Mouse (Mus musculus): ENCODE measurements around the gene Gm7942. TPM values are rescaled to one million over a fixed set of nuclear protein-coding genes. Genes with fewer than 3 reads are reported as not detected.
"Not testable (repeated sequence)": the region's sequence is repeated elsewhere in the genome, so short reads cannot be mapped to it uniquely, and the experiment has no call there.

Gene Gm7942
- not detected in 2 replicates for total RNA-seq (2021)
- long read RNA-seq, result 0 reads

DNA sequence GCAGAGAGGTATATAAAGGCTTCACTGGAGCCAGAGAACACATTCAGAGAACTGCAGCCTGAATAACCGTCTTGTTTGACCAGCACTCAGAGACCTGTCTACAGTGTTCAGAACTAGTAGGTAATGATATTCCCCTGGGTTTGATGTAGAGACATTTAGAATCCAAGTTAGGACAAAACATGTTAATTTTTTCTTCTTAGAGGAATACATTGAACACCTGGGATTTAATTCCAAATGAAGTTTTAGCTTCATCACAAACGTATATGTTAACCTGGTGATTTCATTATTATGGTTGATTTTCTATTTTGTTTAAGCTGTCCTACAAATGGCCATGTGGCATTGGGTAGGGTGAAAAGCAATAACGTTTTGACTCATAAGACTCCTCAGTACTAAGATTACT lies at the start of gene Gm7942:
Gene Gm7942, plus strand, starts transcription at position 301 of the 400 bp plus-strand sequence.
- not testable (repeated sequence) for DNase-seq

Other genes starting within 250 kb of the Gm7942 start
- not detected in 2 replicates for gene Gm3183, start 241.5 kb upstream of the Gm7942 start, total RNA-seq (2021)
- not detected in 2 replicates for gene Gm6367, start 118.3 kb upstream of the Gm7942 start, total RNA-seq (2021)
- not detected in 2 replicates for gene Gm16513, start 75.7 kb downstream of the Gm7942 start, total RNA-seq (2021)
- not detected in 2 replicates for gene Gm10424, start 165.8 kb downstream of the Gm7942 start, total RNA-seq (2021)
- not detected in 2 replicates for gene Gm3259, start 199.0 kb downstream of the Gm7942 start, total RNA-seq (2021)

Data from adrenal gland, postnatal 25 days (tissue).